Mouse (Mus musculus) kidney, adult 2 months (tissue): ENCODE results near the gene Ddc.

Source experiments
- CTCF ChIP-seq: fragments of 200-500 bp; conservative IDR thresholded peaks from 2 replicates; pipeline ENCODE4 v1.5.1; 2011; ENCODE audit warnings: low read depth, mild to moderate bottlenecking, control low read depth, low read length, moderate library complexity, mixed read lengths; ENCODE audit not compliant: insufficient read depth, insufficient read length
- POLR2A ChIP-seq: fragments of 200-500 bp; IDR thresholded peaks from one replicate; pipeline ENCODE4 v1.6.1; 2011; ENCODE audit warnings: low read depth, low read length, control low read depth

GRCm38 (mm10) chr11:11841590-11841989 is 56.4 kb downstream of the Ddc start:
- TF ChIP-seq CTCF (no peak), POLR2A (no peak)
